Mouse (Mus musculus) 416B (cell line): Measurements from ENCODE around the gene Defb13.
"Not testable (repeated sequence)": the region's sequence is repeated elsewhere in the genome, so short reads cannot be mapped to it uniquely, and the experiment has no call there.

Experiments
- DNase-seq: peaks from one replicate; pipeline ENCODE4 v3.0.0; 2011; ENCODE audit warnings: low read depth

Gene Defb13

DNA sequence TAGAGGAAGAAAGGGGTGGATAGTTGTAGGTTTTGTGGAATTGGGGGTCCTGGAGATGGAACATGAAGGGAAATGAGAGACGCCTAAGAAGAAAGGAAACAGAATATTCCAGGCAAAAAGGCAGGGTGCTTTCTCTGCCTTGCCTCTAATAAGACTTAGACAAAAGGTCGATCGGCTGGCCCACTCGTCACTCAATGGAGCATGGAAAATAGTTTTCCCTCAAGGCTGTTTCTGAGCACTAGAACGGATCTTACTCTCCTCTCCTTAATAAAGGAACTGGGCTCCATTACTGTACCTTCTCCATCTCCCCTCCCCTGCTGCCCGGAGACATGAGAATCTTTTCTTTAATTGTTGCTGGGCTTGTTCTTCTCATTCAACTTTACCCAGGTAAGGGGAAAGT, at the start of gene Defb13:
Gene Defb13 (plus strand): TSS at position 301 of the 400 bp plus-strand sequence.
- no peak for DNase-seq

- not testable (repeated sequence) for DNase-seq
These were observed 40.3 kb upstream of the Defb13 start, which contains the start of gene Defb11 for GRCm38 (mm10) chr8:21906290-21906689. TSS of gene Defb11 (minus strand) at chr8:21906412.

- no peak for DNase-seq
These were observed 34.6 kb upstream of the Defb13 start for GRCm38 (mm10) chr8:21911931-21912330.

DNA sequence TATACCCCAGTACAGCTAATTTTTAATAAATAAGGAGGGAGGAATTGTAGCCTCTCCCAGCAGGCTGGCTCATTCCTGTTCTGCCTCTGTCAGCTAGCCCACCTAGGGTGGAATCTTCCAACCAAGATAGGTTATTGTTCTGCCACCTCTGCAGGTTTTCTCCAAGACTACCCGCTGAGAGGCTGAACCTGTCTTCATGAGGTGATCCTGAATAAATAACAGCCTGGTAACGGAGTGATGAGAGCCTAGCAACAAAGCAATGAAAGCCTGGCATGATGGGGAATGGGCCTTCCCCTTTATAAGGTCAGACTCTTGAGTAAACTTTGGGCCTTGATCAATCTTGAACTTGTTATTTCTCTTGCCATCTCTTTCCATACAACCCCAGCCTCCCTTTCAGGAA, 34.0 kb upstream of the Defb13 start:
- DNase-seq: no peak

DNA sequence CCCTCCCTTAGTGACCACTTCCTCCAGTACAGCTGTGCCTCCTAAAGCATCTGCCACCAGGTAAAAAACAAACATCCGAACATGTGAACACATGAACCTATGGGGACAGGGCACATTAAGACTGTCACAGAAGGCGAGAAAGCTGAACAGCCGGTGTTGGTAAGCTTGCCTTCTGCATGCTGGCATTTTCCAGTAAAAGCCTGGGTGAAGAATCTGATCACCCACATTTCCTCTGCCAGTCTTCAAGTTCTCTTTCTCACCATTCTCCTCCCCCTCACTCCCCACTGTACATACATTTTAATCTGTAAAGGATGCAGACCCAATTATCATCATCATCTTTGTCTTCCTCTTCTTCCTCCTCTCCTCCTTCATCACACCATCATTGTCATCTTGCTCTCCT, 30.9 kb upstream of the Defb13 start:
- no peak for DNase-seq

GRCm38 (mm10) chr8:21930754-21931153, 15.8 kb upstream of the Defb13 start:
- DNase-seq: not testable (repeated sequence)

DNA sequence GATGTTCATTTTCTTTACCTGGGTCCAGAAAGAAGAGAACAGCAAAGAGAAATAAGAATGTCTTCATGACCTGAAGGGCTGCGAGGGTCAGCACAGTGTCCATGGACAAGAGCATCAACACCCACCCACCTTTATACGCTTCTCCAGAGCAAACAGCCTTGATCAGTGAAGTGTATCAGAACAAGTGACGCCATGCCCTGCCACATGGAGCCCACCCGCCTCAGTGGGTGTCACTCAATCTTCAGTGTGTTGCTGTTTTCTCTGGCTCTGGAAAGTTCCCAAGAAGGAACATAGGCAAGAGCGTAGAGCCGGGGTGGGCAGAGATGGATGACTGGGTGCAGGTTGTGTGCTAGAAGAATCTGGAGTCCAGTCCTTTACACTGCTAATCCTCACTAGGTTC, 14.0 kb upstream of the Defb13 start, which contains the start of gene Defb15:
Gene Defb15 (minus strand): TSS at position 101 of the 400 bp plus-strand sequence.
- no peak for DNase-seq

GRCm38 (mm10) chr8:21938052-21938451, 8.5 kb upstream of the Defb13 start, which contains the start of gene Defb35:
TSS of gene Defb35 (plus strand) at chr8:21938352.
- not testable (repeated sequence) for DNase-seq

GRCm38 (mm10) chr8:21947311-21948017, 902 bp downstream of the Defb13 start:
- no peak for DNase-seq

DNA sequence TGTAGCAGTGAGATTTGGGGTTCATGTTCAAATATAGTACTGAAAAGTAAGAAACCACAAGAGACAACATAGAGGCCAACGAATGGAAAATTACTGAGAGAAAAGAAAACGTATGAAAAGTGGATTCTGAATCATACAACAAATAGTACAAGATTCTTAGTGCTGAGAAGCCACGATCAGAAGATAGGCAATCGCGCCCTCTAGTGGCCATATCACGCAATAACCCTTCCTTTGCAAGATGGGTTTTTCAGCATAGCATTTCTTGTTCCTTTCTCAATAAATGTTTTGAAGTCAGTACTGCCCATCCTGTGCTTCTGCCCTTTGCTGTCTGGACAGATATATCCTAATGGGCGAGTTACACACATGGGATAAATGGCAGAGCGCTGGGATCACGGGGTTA, 8.8 kb downstream of the Defb13 start:
- peak; percentile 68 for DNase-seq

GRCm38 (mm10) chr8:21956336-21956735, 9.8 kb downstream of the Defb13 start:
- DNase-seq: no peak

DNA sequence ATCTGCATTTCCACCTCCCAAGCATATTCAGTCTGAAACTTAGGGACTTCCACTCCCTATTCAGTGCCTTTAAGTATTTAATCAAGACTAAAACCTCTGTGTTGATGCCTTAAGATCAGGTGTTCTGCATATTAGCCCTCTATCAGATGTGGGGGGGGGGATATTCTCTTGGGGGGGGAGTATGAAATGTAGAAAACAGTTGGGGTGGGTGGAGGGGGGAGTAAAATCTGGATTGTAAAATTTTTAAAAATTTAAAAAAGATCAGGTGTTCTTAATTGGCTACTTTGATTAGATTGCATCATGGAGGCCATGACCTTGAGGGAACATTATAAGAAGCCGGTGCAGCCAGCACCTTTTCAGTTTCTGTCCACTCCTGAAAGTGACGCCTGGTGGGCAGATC, 11.9 kb downstream of the Defb13 start, which contains the start of gene Fam90a1a:
Gene Fam90a1a (plus strand): TSS at position 301 of the 400 bp plus-strand sequence.
- no peak for DNase-seq

- no peak for DNase-seq
These were observed 20.1 kb downstream of the Defb13 start for GRCm38 (mm10) chr8:21966646-21967045.

DNA sequence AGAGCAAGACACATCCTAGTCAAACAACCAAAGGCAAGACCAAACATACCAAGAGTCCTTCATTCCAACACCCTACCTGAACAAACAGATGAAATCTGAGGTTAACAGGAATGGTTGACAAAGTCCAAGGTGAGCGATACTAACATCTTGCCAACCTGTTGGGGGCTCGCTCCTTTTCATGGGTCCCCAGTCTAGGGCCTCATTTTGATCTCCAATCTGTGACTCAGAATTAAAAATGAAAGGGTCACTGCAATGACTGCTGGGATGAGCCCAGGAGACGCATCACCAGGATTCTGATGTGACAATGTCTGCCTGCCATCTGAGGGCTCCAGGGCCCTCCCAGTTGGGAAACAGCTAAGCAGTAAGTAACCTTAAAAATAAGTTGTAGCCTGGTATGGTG, 22.9 kb downstream of the Defb13 start, which contains the start of gene Ccdc70:
Gene Ccdc70 (plus strand): TSS at position 301 of the 400 bp plus-strand sequence.
- DNase-seq: no peak

- DNase-seq: no peak
These were observed 31.6 kb downstream of the Defb13 start for GRCm38 (mm10) chr8:21978193-21978592.

DNA sequence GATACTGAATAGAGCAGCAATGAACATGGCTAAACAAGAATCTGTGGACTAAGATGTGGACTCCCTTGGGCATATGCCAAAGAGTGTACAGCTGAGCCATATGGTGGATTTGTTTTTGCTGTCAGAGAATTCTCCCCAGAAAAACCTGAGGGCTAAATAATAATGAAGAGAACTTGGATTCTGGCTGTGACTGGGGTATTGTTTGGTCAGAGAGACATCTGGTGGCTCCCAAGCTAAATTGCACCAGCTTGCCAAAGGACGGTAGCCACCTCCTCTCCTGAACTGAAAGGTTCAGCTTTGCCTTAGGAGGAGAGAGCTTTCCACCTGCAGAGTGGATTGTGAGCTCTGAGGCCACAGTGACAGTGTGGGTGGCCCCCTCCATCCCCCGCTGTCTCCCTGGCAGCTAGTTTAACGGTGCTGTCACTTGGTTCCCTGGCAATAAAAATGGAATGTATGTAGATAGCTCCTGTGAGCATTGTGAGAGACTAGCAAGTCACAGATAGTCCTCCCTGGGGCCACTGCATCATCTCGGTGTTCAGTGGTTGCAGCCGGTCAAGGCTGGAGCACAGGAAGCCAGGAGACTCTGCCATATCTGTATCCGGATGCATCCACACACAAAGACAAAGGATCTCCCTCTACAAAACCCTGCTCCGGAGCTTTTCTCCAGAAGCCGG, 35.2 kb downstream of the Defb13 start:
- DNase-seq: peak; percentile 7

GRCm38 (mm10) chr8:21992184-21992583, 45.6 kb downstream of the Defb13 start:
- peak; percentile 46 for DNase-seq

- DNase-seq: peak; percentile 35
These were observed 48.6 kb downstream of the Defb13 start for GRCm38 (mm10) chr8:21995181-21995580.
